15 mouse cellular contexts compared by ENCODE assay signal in genomic region chr9:117246173-117246572, GRCm38 (mm10).
DNase-seq lines count a peak whose midpoint lies in the region; ATAC-seq and TF ChIP-seq lines count a peak whose summit lies in the region.
"Had no signal": no experiment of that assay in that cellular context is flagged by ENCODE, and none has a peak within 500 bp of the region (broad histone marks: within the 10 kb centered on the region; RNA-seq: fewer than 3 reads in every experiment).

No protein-coding gene starts in this region.

- no peak overlapping the region for H3K4me3 ChIP-seq in heart, embryonic 13.5 days
- H3K4me3 ChIP-seq in heart, adult 2 months: no peak overlapping the region
- H3K4me3 ChIP-seq in embryonic facial prominence, embryonic 10.5 days: no peak overlapping the region
- H3K4me3 ChIP-seq in limb, embryonic 15.5 days: 0 out of 2 replicates have a peak overlapping the region, but pooled peaks have one; percentile 9
- H3K4me3 ChIP-seq: layer of hippocampus, adult 2 months; megakaryocyte, embryonic 14.5 days had no signal

- H3K27ac ChIP-seq in heart, embryonic 13.5 days (replicated peaks): 0 out of 2 replicates have a peak overlapping the region, but pooled peaks have one; percentile 78
- H3K27ac ChIP-seq in heart, adult 2 months: no peak overlapping the region
- peak overlapping the region; percentile 75 for H3K27ac ChIP-seq in embryonic facial prominence, embryonic 10.5 days (replicated peaks)
- H3K27ac ChIP-seq in limb, embryonic 15.5 days: peak overlapping the region; percentile 63
- H3K27ac ChIP-seq: layer of hippocampus, adult 2 months had no signal

- no peak for DNase-seq in heart, adult 2 months
- peak; percentile 2 for DNase-seq in layer of hippocampus, adult 9-11 months
- DNase-seq in layer of hippocampus, postnatal 36 days: no peak
- peak; percentile 59 for DNase-seq in embryonic facial prominence, embryonic 10.5 days (ENCODE audit: low spot score)
- no peak for DNase-seq in adrenal gland, postnatal 4 days (ENCODE audit: low spot score in 2 of 2)
- DNase-seq in yolk sac, embryonic 10.5 days (ENCODE audit: low spot score): no peak
- DNase-seq: adrenal gland, postnatal 36 days; cerebellum, postnatal 10 days; liver; right cerebral cortex, adult 18-20 months had no signal

- TF ChIP-seq POLR2A in heart, adult 2 months (IDR thresholded peaks at IDR 0.05; ENCODE audit: insufficient read depth, low read depth, low read length): no peak

- 0 out of 2 replicates have a peak overlapping the region, but pooled peaks have one; percentile 40 for H3K9ac ChIP-seq in heart, embryonic 13.5 days
- no peak overlapping the region for H3K9ac ChIP-seq in heart, adult 2 months (ENCODE audit: low read depth, low read length)
- H3K9ac ChIP-seq in limb, embryonic 15.5 days: no peak overlapping the region

- ATAC-seq in heart, embryonic 13.5 days (ENCODE audit: extremely low read depth, insufficient number of reproducible peaks, low FRiP score, low TSS enrichment): no peak
- ATAC-seq in limb, embryonic 15.5 days (ENCODE audit: insufficient number of reproducible peaks, low FRiP score, low TSS enrichment, low read depth): no peak
- ATAC-seq: forebrain, embryonic 14.5 days had no signal

- no peaks in the 10 kb centered on the region for H3K27me3 ChIP-seq in heart, embryonic 13.5 days (replicated peaks)
- H3K27me3 ChIP-seq in heart, adult 2 months (ENCODE audit: control insufficient read depth, insufficient read depth, low read length): no peaks in the 10 kb centered on the region
- H3K27me3 ChIP-seq in embryonic facial prominence, embryonic 10.5 days (replicated peaks; ENCODE audit: low read depth, poor library complexity, severe bottlenecking): no peaks in the 10 kb centered on the region
- no peaks in the 10 kb centered on the region for H3K27me3 ChIP-seq in limb, embryonic 15.5 days

- TF ChIP-seq EP300 in heart, adult 2 months (IDR thresholded peaks at IDR 0.05; ENCODE audit: insufficient read depth, low read depth, low read length): no peak

- no peaks in the 10 kb centered on the region for H3K9me3 ChIP-seq in heart, embryonic 13.5 days
- no peaks in the 10 kb centered on the region for H3K9me3 ChIP-seq in embryonic facial prominence, embryonic 10.5 days
- 0 out of 2 replicates have a peak, but pooled peaks cover 4% of the 10 kb centered on the region for H3K9me3 ChIP-seq in limb, embryonic 15.5 days

- 69% methylated on average over 12 of the region's 12 CpGs for WGBS in heart, embryonic 13.5 days
- 67% methylated on average over 12 of the region's 12 CpGs for WGBS in heart, adult 2 months
- WGBS in embryonic facial prominence, embryonic 10.5 days: 64% methylated on average over 12 of the region's 12 CpGs
- 39% methylated on average over 12 of the region's 12 CpGs for whole genome bisulfite sequencing in limb, embryonic 15.5 days

- peak overlapping the region; percentile 84 for H3K4me2 ChIP-seq in heart, embryonic 13.5 days
- peak overlapping the region; percentile 36 for H3K4me2 ChIP-seq in limb, embryonic 15.5 days

- TF ChIP-seq CTCF in heart, adult 2 months (IDR thresholded peaks at IDR 0.05): no peak

- no peaks in the 10 kb centered on the region for H3K79me2 ChIP-seq in heart, adult 2 months (replicated peaks; ENCODE audit: control insufficient read depth, insufficient read depth, low read length)

- peaks cover 24% of the 10 kb centered on the region for H3K36me3 ChIP-seq in heart, embryonic 13.5 days
- no peaks in the 10 kb centered on the region for H3K36me3 ChIP-seq in heart, adult 2 months (ENCODE audit: control insufficient read depth, insufficient read depth, low read length)
- H3K36me3 ChIP-seq in embryonic facial prominence, embryonic 10.5 days (replicated peaks): peaks cover 8% of the 10 kb centered on the region
- H3K36me3 ChIP-seq in limb, embryonic 15.5 days: peaks cover 10% of the 10 kb centered on the region

- intact Hi-C loops in heart, adult 2 months (cut with DNase I): no loop called here

- H3K4me1 ChIP-seq in heart, embryonic 13.5 days: peaks cover 42% of the 10 kb centered on the region
- peaks cover 7% of the 10 kb centered on the region; the same call in 1 of the 2 replicates for H3K4me1 ChIP-seq in heart, adult 2 months (ENCODE audit: control insufficient read depth, insufficient read depth, low read length)
- H3K4me1 ChIP-seq in embryonic facial prominence, embryonic 10.5 days: peaks cover 48% of the 10 kb centered on the region
- H3K4me1 ChIP-seq in limb, embryonic 15.5 days: peaks cover 30% of the 10 kb centered on the region
- H3K4me1 ChIP-seq: megakaryocyte, embryonic 14.5 days had no signal

Comparison
In these comparisons a context has a peak if more than half of its experiments do, and no peak if none do; other contexts are left out.
1. DNase-seq: peak in layer of hippocampus, adult 9-11 months (single experiment) and embryonic facial prominence, embryonic 10.5 days (single experiment); none in heart, adult 2 months (0 of 2), layer of hippocampus, postnatal 36 days (0 of 2), adrenal gland, postnatal 4 days (0 of 2) and yolk sac, embryonic 10.5 days (single experiment).